Mouse (Mus musculus): ENCODE measurements at regions not wholly inside any gene's neighbourhood (a gene's known extent, or its start where the extent isn't known, plus 50 kb on each side); places are given as distances from the start of the nearest gene placed in this dataset.
"Not testable (repeated sequence)": the region's sequence is repeated elsewhere in the genome, so short reads cannot be mapped to it uniquely, and the experiment has no call there.

DNA sequence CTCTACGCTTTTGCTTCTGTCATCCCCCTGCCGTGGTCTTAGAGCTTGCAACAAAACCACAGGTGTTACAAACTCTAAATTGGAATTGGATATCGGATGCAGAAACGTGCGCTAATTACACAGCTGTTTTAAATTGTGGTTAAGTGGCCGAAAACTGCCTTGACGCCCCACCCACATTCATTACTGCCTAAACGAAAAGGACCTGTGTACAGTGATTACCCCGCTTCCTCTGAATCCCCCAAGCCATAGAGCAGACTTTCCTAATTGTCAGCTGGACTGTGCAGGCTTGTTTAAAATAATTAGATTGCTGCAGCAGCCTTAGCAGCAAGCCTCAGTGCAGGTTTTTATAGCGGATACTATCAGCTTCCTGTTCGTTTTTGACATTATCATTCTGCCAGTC lies 94.7 kb downstream of the Cxxc4 start:
- peak overlapping the region; percentile 57 for H3K4me3 ChIP-seq (ENCODE audit: insufficient read depth, low read length)

DNA sequence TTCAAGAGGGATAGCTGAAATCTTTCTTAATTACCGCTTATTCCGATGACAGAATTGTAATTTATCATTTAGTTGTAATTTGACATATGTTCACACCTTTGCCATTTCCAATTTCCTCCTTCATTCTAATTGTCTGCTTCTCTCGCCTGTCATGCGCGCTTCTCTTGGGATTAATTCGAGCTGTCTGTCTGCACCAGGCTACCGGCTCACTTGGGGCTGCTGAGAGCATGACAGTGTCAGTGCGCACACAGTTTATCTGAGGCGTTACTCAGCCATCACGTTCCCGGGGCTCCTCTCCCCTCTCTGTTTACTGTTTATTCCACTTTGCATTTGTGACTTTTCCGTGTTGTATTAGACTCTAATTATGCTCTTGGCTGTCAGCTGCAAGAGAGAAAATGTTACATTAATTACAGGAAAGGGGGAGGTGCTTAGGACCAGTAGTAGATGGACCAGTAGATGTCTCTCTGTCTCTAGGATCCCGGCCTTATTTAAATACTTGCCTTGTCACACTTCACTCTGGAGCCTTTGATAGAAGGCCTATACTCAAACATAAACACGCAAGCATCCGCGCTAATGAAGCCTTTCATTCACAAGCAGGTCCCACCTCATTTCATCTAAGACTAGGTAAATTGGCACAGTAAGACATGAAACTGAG lies 95.3 kb downstream of the Cxxc4 start:
- H3K27ac ChIP-seq (ENCODE audit: insufficient read depth, low read length), result no peak overlapping the region

More for the DNA sequence above, 94.7 kb downstream of the Cxxc4 start:
- TF ChIP-seq CTCF (IDR thresholded peaks at IDR 0.05; ENCODE audit: extremely low read depth, insufficient read depth, low read length), result no peak
- no peak for TF ChIP-seq POLR2A (IDR thresholded peaks at IDR 0.05; ENCODE audit: extremely low read depth, insufficient read depth, low read length)
- H3K4me1 ChIP-seq (ENCODE audit: control insufficient read depth, insufficient read depth, low read length), result no peaks in the 10 kb centered on the region
- H3K27ac ChIP-seq (ENCODE audit: insufficient read depth, low read length), result no peak overlapping the region

DNA sequence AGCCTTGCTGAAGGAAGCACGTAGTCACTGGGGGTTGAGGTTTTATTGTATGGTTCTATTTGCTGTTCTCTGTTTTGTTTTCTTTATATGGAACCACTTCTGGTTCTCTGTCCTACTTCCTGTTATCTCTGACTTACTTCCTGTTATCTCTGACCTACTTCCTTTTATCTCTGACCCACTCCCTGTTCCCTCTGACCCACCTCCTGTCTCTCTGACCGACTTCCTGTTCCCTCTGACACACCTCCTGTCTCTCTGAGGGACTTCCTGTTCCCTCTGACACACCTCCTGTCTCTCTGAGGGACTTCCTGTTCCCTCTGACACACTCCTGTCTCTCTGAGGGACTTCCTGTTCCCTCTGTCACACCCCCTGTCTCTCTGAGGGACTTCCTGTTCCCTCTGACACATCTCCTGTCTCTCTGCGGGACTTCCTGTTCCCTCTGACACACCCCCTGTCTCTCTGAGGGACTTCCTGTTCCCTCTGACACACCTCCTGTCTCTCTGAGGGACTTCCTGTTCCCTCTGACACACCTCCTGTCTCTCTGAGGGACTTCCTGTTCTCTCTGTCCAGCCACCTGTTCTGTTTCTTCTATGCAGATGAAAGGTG lies 102.9 kb downstream of the Cxxc4 start:
- not testable (repeated sequence) for H3K4me3 ChIP-seq (ENCODE audit: insufficient read depth, low read length); H3K27ac ChIP-seq (ENCODE audit: insufficient read depth, low read length); H3K4me1 ChIP-seq (ENCODE audit: control insufficient read depth, insufficient read depth, low read length)

More for the DNA sequence above, 95.3 kb downstream of the Cxxc4 start:
- H3K4me3 ChIP-seq (ENCODE audit: insufficient read depth, low read length), result peak overlapping the region; percentile 57
- H3K4me1 ChIP-seq (ENCODE audit: control insufficient read depth, insufficient read depth, low read length), result no peaks in the 10 kb centered on the region
- TF ChIP-seq CTCF (IDR thresholded peaks at IDR 0.05; ENCODE audit: extremely low read depth, insufficient read depth, low read length) (no peak), POLR2A (IDR thresholded peaks at IDR 0.05; ENCODE audit: extremely low read depth, insufficient read depth, low read length) (no peak)

DNA sequence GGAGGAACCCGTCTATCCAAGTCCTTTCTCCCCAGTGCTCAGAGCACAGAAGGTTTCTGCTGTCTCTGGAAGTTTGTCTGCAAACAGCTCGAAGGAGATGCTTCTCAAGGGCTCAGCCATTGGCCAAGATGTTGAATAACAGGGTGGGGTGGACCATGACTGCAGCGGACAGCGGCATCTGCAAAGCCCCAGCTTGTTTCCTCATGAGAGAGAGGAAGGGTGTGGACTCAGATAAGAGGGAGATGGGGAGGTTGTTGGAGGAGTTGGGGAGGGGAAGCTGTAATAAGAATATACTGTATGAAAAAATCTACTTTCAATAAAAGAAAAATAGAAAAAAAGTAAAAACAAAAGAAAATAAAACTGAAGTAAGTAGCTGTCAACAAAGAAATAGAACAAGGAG lies 129.7 kb downstream of the Cxxc4 start:
- H3K4me1 ChIP-seq (ENCODE audit: control insufficient read depth, insufficient read depth, low read length), result no peaks in the 10 kb centered on the region

DNA sequence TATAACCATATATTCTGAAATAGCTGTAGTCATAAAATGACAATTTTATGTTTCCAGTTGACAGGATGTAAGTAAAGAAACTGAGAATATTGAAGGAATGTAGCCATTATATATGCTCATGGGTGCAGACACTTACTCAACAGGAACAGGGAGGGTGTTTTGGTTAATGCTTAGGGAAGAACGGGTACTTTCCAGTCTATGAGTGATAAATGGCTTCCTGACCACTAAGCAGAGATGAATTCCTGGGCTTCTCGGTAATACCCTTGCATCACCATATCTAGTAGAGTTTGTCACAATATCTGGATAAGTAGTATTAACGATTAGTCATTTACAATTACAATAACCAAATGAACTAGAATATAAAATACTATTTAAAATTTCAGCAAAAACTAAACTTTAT lies 130.5 kb downstream of the Cxxc4 start:
- TF ChIP-seq POLR2A (IDR thresholded peaks at IDR 0.05; ENCODE audit: extremely low read depth, insufficient read depth, low read length), result no peak
- no peak for TF ChIP-seq CTCF (IDR thresholded peaks at IDR 0.05; ENCODE audit: extremely low read depth, insufficient read depth, low read length)
- H3K4me1 ChIP-seq (ENCODE audit: control insufficient read depth, insufficient read depth, low read length), result no peaks in the 10 kb centered on the region
- H3K27ac ChIP-seq (ENCODE audit: insufficient read depth, low read length), result no peak overlapping the region
- no peak overlapping the region for H3K4me3 ChIP-seq (ENCODE audit: insufficient read depth, low read length)

More for the DNA sequence above, 129.7 kb downstream of the Cxxc4 start:
- no peak for TF ChIP-seq CTCF (IDR thresholded peaks at IDR 0.05; ENCODE audit: extremely low read depth, insufficient read depth, low read length)
- TF ChIP-seq POLR2A (IDR thresholded peaks at IDR 0.05; ENCODE audit: extremely low read depth, insufficient read depth, low read length), result no peak
- Histone ChIP-seq H3K4me3 (ENCODE audit: insufficient read depth, low read length) (no peak overlapping the region), H3K27ac (ENCODE audit: insufficient read depth, low read length) (no peak overlapping the region)

DNA sequence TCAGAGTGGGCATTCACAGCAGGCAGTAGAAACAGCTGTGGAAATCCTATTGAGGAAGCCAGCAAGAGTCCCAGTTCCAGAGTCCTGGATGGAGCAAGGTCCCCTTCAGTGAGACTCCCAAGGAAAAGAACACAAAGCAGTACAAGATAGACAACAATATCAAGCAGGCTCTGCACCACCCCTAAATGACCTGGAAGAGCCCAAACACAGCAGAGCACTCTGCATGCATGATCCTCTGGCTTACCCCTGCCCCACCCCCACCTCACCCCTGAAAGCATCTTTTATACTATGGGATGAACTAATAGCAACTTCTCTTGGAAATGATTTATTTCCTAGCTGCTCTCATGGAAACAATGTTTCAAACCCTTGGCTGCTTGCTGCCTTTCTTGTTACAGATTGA lies 132.3 kb downstream of the Cxxc4 start:
- H3K4me1 ChIP-seq (ENCODE audit: control insufficient read depth, insufficient read depth, low read length), result no peaks in the 10 kb centered on the region
- no peak overlapping the region for H3K27ac ChIP-seq (ENCODE audit: insufficient read depth, low read length)
- TF ChIP-seq POLR2A (IDR thresholded peaks at IDR 0.05; ENCODE audit: extremely low read depth, insufficient read depth, low read length), result no peak
- no peak for TF ChIP-seq CTCF (IDR thresholded peaks at IDR 0.05; ENCODE audit: extremely low read depth, insufficient read depth, low read length)
- no peak overlapping the region for H3K4me3 ChIP-seq (ENCODE audit: insufficient read depth, low read length)

DNA sequence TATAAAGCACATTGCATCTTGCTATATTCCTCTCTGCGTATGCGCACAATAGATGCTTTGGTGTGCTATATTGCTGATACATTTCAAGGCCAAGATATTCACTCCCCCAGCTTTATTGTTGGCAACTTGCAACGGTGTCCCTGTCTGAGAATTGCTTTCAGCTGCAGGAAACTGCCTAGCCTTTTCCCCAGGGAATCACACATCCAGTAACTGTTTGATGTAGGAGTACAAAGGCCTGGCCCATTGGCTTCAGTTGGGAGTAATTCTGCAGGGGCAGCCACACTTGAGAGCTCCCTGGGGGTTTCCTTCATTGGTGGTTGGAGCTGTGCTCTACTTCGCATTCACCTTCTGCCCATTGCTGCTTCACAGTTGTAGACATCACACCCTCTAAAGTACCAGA lies 132.8 kb downstream of the Cxxc4 start:
- Histone ChIP-seq H3K27ac (ENCODE audit: insufficient read depth, low read length) (no peak overlapping the region), H3K4me3 (ENCODE audit: insufficient read depth, low read length) (no peak overlapping the region), H3K4me1 (ENCODE audit: control insufficient read depth, insufficient read depth, low read length) (no peaks in the 10 kb centered on the region)
- TF ChIP-seq POLR2A (IDR thresholded peaks at IDR 0.05; ENCODE audit: extremely low read depth, insufficient read depth, low read length), result no peak
- TF ChIP-seq CTCF (IDR thresholded peaks at IDR 0.05; ENCODE audit: extremely low read depth, insufficient read depth, low read length), result no peak

DNA sequence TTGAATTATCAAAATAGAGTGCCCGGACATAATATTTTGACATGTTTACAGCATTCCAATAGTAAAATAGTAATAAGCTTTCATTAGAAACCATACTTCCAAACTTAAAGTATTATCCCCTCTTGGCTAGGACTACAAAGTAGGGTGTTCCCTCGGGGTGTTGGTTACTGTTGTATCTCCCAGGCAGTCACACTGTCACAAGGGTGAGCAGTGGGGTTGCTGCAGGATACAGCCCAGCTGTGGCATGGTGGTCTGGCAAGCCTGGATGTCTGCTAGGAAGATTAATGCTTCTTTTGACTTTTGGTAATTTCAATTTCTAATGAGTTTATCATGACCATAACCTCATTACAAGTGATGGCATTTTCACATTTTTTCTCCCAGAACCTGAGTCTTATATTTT lies 143.3 kb downstream of the Cxxc4 start:
- Histone ChIP-seq H3K4me3 (ENCODE audit: insufficient read depth, low read length) (no peak overlapping the region), H3K4me1 (ENCODE audit: control insufficient read depth, insufficient read depth, low read length) (no peaks in the 10 kb centered on the region), H3K27ac (ENCODE audit: insufficient read depth, low read length) (no peak overlapping the region)
- TF ChIP-seq CTCF (IDR thresholded peaks at IDR 0.05; ENCODE audit: extremely low read depth, insufficient read depth, low read length) (no peak), POLR2A (IDR thresholded peaks at IDR 0.05; ENCODE audit: extremely low read depth, insufficient read depth, low read length) (no peak)

DNA sequence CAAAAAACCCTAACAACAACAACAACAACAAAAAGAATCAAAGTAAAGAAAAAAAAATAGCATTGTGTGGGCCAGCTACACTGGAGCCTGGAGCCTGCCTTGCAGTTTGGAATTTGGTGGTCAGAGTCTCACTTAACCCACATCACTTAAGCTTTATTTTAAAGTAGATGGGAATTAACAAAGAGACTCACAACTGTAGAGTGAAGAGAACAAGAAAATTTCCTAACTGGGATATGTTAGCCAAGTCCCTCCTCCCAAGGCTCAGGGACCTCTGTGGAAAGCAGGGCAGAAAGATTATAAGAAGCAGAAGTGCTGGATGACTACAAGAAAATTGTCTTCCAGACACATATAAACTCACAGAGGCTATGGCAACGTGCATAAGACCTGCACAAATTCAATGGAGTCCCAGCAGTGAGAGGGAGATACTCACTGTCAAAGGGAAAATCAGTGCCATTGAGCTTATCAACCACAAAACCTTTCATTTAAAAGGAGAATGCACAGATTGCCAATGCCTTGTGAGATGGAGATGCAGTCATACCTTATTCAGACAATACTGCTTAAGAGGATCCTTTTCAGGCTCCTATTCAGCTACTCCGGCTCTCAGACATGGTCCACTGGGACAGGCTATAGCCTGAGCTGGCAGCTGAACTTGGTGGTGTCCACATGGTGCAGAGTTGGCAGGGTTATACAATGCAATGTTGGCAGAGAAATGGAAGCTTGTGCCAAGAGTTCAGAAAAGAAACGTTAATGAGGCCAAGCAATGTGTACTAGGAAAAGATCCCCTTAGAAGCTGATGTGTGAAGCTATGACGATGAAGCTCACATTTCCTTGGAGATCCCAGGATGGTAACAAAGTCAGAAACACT lies 154.4 kb downstream of the Cxxc4 start:
- Histone ChIP-seq H3K27ac (ENCODE audit: insufficient read depth, low read length) (no peak overlapping the region; the same call in 1 of the 2 replicates), H3K4me3 (ENCODE audit: insufficient read depth, low read length) (no peak overlapping the region), H3K4me1 (ENCODE audit: control insufficient read depth, insufficient read depth, low read length) (no peaks in the 10 kb centered on the region; the same call in 1 of the 2 replicates)
- TF ChIP-seq POLR2A (IDR thresholded peaks at IDR 0.05; ENCODE audit: extremely low read depth, insufficient read depth, low read length), result no peak
- TF ChIP-seq CTCF (IDR thresholded peaks at IDR 0.05; ENCODE audit: extremely low read depth, insufficient read depth, low read length), result no peak
